Mouse (Mus musculus) embryo, embryonic 9.5 days (tissue): ENCODE measurements at regions not wholly inside any gene's neighbourhood (a gene's known extent, or its start where the extent isn't known, plus 50 kb on each side); places are given as distances from the start of the nearest gene placed in this dataset.

Source experiments
- DNase-seq: peaks from one replicate; pipeline ENCODE4 v3.0.0-alpha.2; 2017; ENCODE audit errors: extremely low spot score

DNA sequence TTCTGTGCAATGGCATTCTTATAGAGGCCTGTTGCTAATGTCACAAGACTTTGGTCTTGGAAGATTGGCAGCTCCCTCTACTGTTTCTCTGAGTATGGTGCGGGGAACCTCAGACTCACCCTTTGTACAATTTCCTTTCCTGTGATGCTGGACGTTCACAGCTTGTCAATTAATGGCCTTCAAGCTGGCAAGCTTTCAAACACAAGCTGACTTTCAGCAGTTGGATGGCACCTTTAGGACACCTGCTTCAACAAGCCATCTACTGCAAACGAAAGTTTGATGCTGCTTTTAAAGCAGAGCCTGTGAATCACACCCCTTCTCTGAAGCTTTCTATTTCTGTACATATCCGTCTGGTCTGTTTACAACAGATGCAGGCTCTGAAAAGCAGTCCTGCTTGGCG is 841.0 kb upstream of the Ptprd start:
- peak; percentile 2 for DNase-seq
